Mouse (Mus musculus) embryo, embryonic 11.5 days (tissue): ENCODE results near the gene Rbm8a.

Source experiments
- DNase-seq: peaks from one replicate; pipeline ENCODE4 v3.0.0-alpha.2; 2012; ENCODE audit warnings: low read depth, low spot score

Gene Rbm8a

DNA sequence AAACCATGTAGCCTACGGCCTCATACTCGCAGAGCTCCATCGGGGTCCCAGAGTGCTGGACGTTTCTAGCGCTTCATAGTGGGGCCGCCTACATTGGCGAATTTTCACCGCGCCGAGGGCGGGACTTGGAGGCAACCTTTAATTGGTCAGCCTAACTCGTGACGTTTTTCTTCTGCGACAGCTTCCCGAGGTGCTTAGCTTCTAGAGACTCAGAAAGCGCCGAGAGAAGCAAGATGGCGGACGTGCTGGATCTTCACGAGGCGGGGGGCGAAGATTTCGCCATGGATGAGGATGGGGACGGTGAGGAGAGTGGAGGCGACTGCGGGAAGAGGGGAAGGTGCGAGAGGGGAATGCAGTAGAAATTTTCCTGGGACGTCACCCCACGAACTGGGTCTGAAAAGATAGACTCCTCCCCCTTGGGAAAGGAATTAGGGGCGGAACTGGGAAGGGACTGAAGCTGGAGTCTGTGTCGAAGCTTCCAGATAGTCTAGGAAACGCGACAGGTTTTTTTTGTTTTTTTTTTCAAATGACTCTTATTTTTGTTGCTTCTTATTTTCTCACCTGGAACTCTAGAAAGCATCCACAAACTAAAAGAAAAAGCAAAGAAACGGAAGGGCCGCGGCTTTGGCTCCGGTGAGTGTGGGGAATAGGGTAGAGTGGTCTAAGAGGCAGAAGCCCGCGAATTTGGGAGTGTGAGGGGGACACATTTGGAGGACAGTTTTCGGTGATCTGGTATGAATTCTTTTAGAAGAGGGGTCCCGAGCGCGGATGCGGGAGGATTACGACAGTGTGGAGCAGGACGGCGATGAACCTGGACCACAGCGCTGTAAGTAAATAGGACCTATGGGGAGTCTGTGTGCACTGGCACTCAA is at the start of gene Rbm8a:
TSS of gene Rbm8a (plus strand) at position 205 of the 872 bp plus-strand sequence.
- peak; percentile 99 for DNase-seq

GRCm38 (mm10) chr3:96581141-96581540 is 48.6 kb upstream of the Rbm8a start:
- DNase-seq = no peak

GRCm38 (mm10) chr3:96581771-96582515 is 47.8 kb upstream of the Rbm8a start:
- DNase-seq = no peak

GRCm38 (mm10) chr3:96583386-96583785 is 46.3 kb upstream of the Rbm8a start:
- DNase-seq = no peak

DNA sequence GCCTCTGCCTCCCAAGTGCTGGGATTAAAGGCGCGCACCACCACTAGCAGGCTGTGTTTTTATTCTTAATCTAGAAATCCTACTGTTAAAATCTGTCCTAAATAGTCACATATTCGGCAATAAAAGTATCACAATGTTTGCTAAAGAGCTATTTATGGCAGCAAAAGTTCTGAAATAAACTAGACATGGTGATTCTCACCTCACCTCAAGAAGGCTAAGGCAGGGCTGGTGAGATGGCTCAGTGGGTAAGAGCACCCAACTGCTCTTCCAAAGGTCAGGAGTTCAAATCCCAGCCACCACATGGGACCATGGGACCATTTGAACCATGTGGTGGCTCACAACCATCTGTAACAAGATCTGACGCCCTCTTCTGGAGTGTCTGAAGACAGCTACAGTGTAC is 39.1 kb upstream of the Rbm8a start:
- no peak for DNase-seq

- no peak for DNase-seq
These were observed 36.4 kb upstream of the Rbm8a start for GRCm38 (mm10) chr3:96593374-96593773.

DNA sequence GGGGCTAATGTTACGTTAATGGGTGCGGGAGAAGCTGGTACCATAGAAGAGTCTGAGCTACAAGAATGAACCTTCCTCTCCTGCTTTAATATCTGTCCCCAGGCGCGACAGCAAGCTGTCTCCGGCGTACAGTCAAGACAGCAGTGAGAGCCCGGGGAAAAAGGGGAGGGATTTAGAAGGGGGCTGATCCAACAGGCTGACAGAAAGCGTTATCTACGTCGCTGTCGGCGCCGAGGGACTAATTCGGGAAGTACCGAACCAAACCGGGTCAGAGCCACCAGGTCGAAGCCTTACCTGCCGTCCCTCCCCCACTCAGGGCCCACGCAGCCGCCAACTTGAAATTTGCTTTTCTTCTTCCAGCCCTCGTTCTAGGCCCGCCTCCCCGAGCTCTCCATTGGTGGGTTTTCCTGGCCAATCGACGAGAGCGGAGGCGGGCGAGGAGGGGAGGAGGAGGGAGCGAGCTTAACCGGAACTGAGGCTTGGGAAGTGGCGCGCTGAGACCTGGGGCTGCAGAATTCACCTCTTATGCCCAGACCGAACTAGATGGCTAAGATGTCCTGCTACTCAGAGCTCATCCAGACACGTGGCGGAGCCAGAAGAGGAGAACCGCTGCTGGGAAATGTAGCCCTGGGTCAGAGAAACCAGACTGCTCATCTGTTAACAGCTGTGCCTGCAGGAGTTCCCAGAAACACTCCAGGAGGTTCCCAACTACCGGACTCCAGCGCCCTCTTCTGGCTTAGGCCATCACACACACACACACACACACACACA is 35.8 kb upstream of the Rbm8a start, which contains the start of gene Polr3gl:
TSS of gene Polr3gl (minus strand) at position 392 of the 771 bp plus-strand sequence.
- DNase-seq = peak; percentile 83

GRCm38 (mm10) chr3:96594851-96595250 is 34.9 kb upstream of the Rbm8a start:
- no peak for DNase-seq

DNA sequence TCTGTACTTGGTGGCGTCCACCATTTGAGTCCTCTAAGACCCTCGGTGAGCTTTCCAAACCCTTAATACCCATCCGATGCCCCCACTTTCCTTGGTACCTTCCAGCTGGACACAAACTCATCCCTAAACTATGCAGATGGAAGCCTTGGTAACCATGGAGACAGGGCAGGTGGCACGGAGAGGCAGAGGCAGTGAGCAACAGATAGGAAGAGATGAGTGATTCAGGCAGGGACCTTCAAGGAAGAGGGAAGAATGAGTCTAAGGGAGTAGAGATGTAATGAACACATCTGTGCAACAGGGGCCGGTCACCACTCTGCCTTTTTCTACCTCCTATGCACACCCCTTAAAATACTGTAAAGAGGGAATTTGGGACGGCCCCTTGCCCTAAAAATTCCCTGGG is 34.1 kb upstream of the Rbm8a start:
- no peak for DNase-seq

DNA sequence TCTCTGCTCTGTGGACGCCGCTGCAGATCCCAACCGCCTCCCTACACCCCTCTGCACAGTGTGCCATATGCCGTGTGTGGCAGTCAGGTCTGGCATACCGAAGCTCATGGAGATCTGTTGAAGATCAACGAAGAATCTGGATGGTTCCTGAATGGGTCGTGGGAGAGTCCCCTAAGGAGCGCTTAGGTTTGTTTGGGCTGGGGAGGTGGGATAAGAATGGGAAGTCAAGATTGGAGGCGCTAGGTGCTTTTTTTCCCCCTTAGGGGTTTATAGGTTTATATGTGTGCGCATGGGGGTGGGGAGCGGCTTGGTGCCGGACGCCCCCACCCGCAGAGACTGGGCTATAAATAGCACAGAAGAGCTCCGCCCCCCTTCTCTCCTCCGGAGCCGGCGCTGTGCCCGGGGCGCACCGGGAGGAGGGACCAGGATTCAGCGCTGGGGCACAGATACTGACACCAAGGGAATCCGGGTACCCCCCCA is 33.5 kb upstream of the Rbm8a start, which contains the start of gene Ankrd34a:
TSS of gene Ankrd34a (plus strand) at position 409 of the 480 bp plus-strand sequence.
- no peak for DNase-seq

DNA sequence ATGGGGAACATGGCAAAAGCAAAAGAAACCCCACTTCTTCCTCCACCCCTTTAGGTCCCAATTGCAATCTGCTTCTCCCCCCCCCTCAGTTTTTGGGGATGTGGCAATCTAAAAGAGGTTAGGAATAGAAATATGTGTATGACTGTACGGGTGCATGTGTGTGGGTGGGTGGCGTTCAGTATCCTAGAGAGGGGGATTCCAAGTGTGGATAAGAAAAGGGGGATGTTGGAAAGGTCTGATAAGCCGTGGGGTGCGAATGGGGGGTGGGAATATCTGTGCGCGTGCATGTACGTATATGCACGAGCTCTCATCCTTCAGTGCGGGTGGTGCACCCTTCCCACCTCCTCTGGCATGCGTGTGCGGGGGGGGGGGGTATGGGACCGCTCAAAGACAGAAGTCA is 32.9 kb upstream of the Rbm8a start:
- no peak for DNase-seq

- no peak for DNase-seq
These were observed 32.3 kb upstream of the Rbm8a start for GRCm38 (mm10) chr3:96597435-96597891.

GRCm38 (mm10) chr3:96598156-96599068 is 31.3 kb upstream of the Rbm8a start:
- no peak for DNase-seq

DNA sequence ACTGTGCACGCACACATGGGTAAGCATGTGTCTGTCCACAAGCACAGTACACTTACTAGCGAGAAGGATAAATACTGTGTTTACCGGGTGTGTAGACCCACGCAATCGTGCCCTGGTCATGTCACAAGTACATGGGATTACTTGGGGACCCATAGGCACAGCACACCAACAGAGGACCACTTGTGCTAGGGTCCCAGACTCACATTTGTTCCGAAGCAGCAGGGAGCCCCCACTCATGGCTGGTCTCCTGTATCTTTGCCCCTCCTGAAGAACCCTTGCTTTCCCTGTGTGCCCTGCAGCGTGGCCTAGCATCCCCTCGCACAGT is 30.7 kb upstream of the Rbm8a start:
- no peak for DNase-seq

DNA sequence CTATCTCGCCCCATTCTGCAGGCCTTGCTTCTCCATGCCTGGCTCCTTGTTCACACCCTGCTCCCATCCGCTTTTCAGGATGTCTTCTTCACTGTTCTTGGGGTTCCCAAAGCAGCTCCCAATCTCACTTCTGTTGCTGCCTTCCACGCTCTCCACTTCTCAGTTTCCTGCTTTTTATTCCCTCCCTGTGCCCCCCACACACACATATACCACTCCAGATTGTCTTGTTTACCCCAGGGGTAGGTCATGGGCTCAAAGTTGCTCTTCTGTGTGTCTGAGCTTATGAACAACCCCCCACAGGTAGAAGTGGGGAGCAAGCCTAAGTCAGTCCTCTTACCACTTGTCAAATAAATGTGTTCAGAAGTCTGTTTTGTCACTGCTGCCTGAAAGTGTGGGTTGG is 30.3 kb upstream of the Rbm8a start:
- DNase-seq = no peak

- DNase-seq = peak; percentile 92
These were observed 29.0 kb upstream of the Rbm8a start, which contains the start of gene Lix1l for GRCm38 (mm10) chr3:96600639-96601250. Lix1l (plus strand) TSS chr3:96601149.

DNA sequence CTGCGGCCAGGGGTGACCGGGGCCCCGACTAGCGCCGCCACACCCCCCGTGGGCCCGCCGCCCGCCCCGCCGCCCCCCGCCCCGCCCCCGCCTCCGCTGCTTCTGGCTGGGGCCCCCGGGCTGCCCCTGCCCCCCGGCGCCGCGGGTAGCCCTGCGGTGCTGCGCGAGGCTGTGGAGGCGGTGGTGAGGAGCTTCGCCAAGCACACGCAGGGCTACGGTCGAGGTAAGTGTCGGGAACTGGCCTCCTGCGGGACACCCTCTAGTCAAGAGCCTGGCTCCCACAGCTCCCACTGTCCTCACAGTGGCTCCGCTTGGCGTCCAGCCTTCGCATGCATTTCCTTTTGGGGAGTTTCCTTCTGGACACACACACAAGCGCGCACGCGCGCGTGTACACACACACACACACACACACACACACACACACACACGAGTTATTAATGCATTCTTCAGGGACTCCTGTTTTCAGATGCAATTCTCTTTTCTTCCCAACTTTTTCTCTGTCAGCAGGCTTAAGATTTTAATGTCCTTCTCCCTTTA is 28.4 kb upstream of the Rbm8a start:
- no peak for DNase-seq

- no peak for DNase-seq
These were observed 27.6 kb upstream of the Rbm8a start for GRCm38 (mm10) chr3:96601941-96602703.

GRCm38 (mm10) chr3:96602704-96603084 is 27.0 kb upstream of the Rbm8a start:
- no peak for DNase-seq
